Mouse (Mus musculus) hindbrain, embryonic 14.5 days (tissue): ENCODE results near the gene 4930442H23Rik. TPM values are rescaled to one million over a fixed set of nuclear protein-coding genes. Genes with fewer than 3 reads are reported as not detected.
A peak's percentile ranks its signal among the peaks of the same experiment; 100 is the strongest.

Experiments
- ATAC-seq: fragments of 200-750 bp; cut with Nextera tagmentation; 2 replicates; pipeline ENCODE4 v1.8.0; 2017; ENCODE audit warnings: moderate number of reproducible peaks, mild to moderate bottlenecking, moderate TSS enrichment, moderate library complexity; ENCODE audit not compliant: low FRiP score
- DNase-seq: peaks from one replicate; pipeline ENCODE4 v3.0.0-alpha.2; 2015; ENCODE audit warnings: low spot score
- H3K27ac ChIP-seq: fragments of 300-500 bp; sonication (generic); 2 replicates; pipeline ENCODE4 v1.5.1; 2014; ENCODE audit warnings: mild to moderate bottlenecking, moderate library complexity
- H3K27me3 ChIP-seq: fragments of 300-500 bp; sonication (generic); 2 replicates; pipeline ENCODE4 v1.6.1; 2014; ENCODE audit warnings: mild to moderate bottlenecking, low read length, mixed read lengths; ENCODE audit not compliant: control insufficient read depth, insufficient read depth
- H3K36me3 ChIP-seq: fragments of 300-500 bp; sonication (generic); replicated peaks from 2 replicates; pipeline ENCODE4 v1.6.1; 2014; ENCODE audit not compliant: control insufficient read depth, insufficient read depth
- H3K4me1 ChIP-seq: fragments of 300-500 bp; sonication (generic); replicated peaks from 2 replicates; pipeline ENCODE4 v1.6.1; 2014; ENCODE audit warnings: antibody characterized with exemption, low read length, mixed read lengths; ENCODE audit not compliant: control insufficient read depth, insufficient read depth
- H3K4me2 ChIP-seq: fragments of 300-500 bp; sonication (generic); replicated peaks from 2 replicates; pipeline ENCODE4 v1.6.1; 2014; ENCODE audit warnings: mild to moderate bottlenecking, moderate library complexity
- H3K4me3 ChIP-seq: fragments of 300-500 bp; sonication (generic); replicated peaks from 2 replicates; pipeline ENCODE4 v1.5.1; 2014; ENCODE audit warnings: mild to moderate bottlenecking, low read length
- H3K9ac ChIP-seq: fragments of 300-500 bp; sonication (generic); 2 replicates; pipeline ENCODE4 v1.6.1; 2014
- H3K9me3 ChIP-seq: fragments of 300-500 bp; sonication (generic); 2 replicates; pipeline ENCODE4 v1.6.1; 2016; ENCODE audit warnings: low read length; ENCODE audit not compliant: control insufficient read depth
- WGBS: fragments of 180-500 bp; shearing (Covaris S2); extraction: QIAGEN DNeasy Blood & Tissue Kit; methylation state at CpG from one replicate; pipeline ENCODE4 v1.1.7; 2014; 5-methylcytosine and 5-hydroxymethylcytosine counted together
- polyA plus RNA-seq: library from polyadenylated mRNA; unstranded; fragments of >200 nt; fragmentation: Nextera tagmentation; extraction: Ambion mirVana; gene quantifications from 2 replicates; pipeline ENCODE4 v1.2.1, GENCODE M21; 2014

Gene 4930442H23Rik
- polyA plus RNA-seq, 1 experiment from 2014 or later, result not detected

DNA sequence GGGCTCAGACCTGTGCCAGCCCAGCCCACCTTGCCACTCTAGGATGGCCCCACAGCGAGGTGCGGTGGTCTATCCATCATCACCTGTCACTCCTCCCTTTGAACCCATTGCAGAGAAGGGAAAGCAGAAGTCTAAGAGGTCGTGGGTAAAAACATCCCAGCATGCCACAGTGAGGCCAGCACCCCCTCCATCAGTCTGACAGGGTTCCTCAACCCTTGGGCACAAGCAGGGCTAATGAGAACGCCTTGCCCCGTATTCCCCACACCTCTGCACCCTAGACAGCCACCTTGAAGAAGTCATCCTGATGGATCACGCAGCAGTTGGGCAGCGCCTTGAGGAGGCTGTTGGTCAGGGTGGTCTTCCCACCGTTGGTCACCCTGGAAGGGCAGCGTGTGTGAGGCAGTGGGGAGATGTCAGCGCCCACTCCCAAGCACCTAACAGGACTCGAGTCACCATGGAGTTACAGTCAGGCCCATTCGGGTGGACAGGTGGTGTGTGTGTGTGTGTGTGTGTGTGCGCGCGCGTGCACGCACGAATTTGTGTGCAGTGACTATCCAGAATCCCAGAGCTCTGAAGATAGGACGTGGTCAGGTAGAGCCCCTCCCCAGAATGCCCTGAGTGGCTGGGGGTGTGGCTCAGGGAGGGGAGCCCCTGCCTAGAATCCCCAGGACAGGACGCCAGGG lies 17.1 kb upstream of the 4930442H23Rik start:
- H3K27ac ChIP-seq, result no peak overlapping the region
- no peak for ATAC-seq
- DNase-seq, result no peak
- H3K36me3 ChIP-seq, result peaks cover 8% of the 10 kb centered on the region
- H3K4me2 ChIP-seq, result no peak overlapping the region
- H3K27me3 ChIP-seq, result peaks cover 10% of the 10 kb centered on the region
- WGBS, result 75% methylated on average over 20 of the region's 20 CpGs
- no peak overlapping the region for H3K4me3 ChIP-seq
- H3K9ac ChIP-seq, result no peak overlapping the region
- H3K9me3 ChIP-seq, result no peaks in the 10 kb centered on the region
- H3K4me1 ChIP-seq, result no peaks in the 10 kb centered on the region

GRCm38 (mm10) chr10:81200141-81200540 lies 16.5 kb upstream of the 4930442H23Rik start:
- H3K4me1 ChIP-seq, result no peaks in the 10 kb centered on the region
- peaks cover 2% of the 10 kb centered on the region; the same call in 1 of the 2 replicates for H3K36me3 ChIP-seq
- H3K9ac ChIP-seq, result no peak overlapping the region
- WGBS, result 89% methylated on average over 13 of the region's 13 CpGs
- H3K27me3 ChIP-seq, result peaks cover 15% of the 10 kb centered on the region
- no peak overlapping the region for H3K4me3 ChIP-seq
- H3K27ac ChIP-seq, result no peak overlapping the region
- ATAC-seq (no peak), DNase-seq (no peak)
- no peaks in the 10 kb centered on the region for H3K9me3 ChIP-seq
- H3K4me2 ChIP-seq, result no peak overlapping the region

DNA sequence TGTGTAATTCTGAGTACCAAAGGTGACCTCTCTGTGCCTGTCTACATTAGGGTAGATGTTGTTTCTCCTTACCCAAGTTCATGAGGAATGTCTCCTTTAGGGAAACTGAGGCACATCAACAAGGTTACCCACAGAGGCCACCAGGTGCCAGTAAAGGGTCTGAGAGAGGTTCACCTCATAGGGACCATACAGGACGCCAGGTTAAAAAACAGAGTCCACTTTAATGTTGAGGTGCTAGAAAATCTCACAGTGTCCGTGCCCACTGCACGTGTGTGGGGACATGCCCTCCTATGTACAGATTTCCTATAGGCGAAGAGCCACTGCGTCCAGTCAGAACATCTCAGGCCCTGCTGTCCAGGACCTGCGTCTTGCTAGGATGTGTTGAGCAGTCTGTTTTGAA lies 15.3 kb upstream of the 4930442H23Rik start:
- H3K27me3 ChIP-seq, result peaks cover 22% of the 10 kb centered on the region
- DNase-seq (no peak), ATAC-seq (no peak)
- WGBS, result 89% methylated on average over 6 of the region's 6 CpGs
- H3K4me3 ChIP-seq, result no peak overlapping the region
- no peaks in the 10 kb centered on the region for H3K4me1 ChIP-seq
- no peaks in the 10 kb centered on the region for H3K36me3 ChIP-seq
- no peak overlapping the region for H3K4me2 ChIP-seq
- no peak overlapping the region for H3K9ac ChIP-seq
- H3K27ac ChIP-seq, result no peak overlapping the region
- H3K9me3 ChIP-seq, result no peaks in the 10 kb centered on the region

GRCm38 (mm10) chr10:81198230-81198629 lies 14.6 kb upstream of the 4930442H23Rik start:
- Histone ChIP-seq H3K27ac (no peak overlapping the region), H3K4me3 (no peak overlapping the region), H3K4me1 (peaks cover 2% of the 10 kb centered on the region; the same call in 1 of the 2 replicates), H3K27me3 (peaks cover 22% of the 10 kb centered on the region), H3K9me3 (no peaks in the 10 kb centered on the region), H3K36me3 (no peaks in the 10 kb centered on the region), H3K9ac (no peak overlapping the region), H3K4me2 (no peak overlapping the region)
- DNase-seq (peak; percentile 90), ATAC-seq (no peak)
- 5% methylated on average over 9 of the region's 9 CpGs for WGBS

GRCm38 (mm10) chr10:81197305-81197704 lies 13.7 kb upstream of the 4930442H23Rik start:
- DNase-seq (no peak), ATAC-seq (no peak)
- Histone ChIP-seq H3K4me3 (no peak overlapping the region), H3K36me3 (no peaks in the 10 kb centered on the region), H3K4me2 (no peak overlapping the region), H3K27me3 (peaks cover 22% of the 10 kb centered on the region), H3K9ac (no peak overlapping the region), H3K4me1 (peaks cover 7% of the 10 kb centered on the region; the same call in 1 of the 2 replicates), H3K27ac (no peak overlapping the region), H3K9me3 (no peaks in the 10 kb centered on the region)
- 62% methylated on average over 6 of the region's 6 CpGs for WGBS

GRCm38 (mm10) chr10:81196470-81197065 lies 12.9 kb upstream of the 4930442H23Rik start:
- peaks cover 22% of the 10 kb centered on the region for H3K27me3 ChIP-seq
- H3K4me1 ChIP-seq, result peaks cover 13% of the 10 kb centered on the region
- H3K27ac ChIP-seq, result no peak overlapping the region
- H3K9ac ChIP-seq, result no peak overlapping the region
- H3K4me2 ChIP-seq, result no peak overlapping the region
- DNase-seq (no peak), ATAC-seq (no peak)
- H3K36me3 ChIP-seq, result 0 out of 2 replicates have a peak, but pooled peaks cover 2% of the 10 kb centered on the region
- no peaks in the 10 kb centered on the region for H3K9me3 ChIP-seq
- no peak overlapping the region for H3K4me3 ChIP-seq
- 72% methylated on average over 11 of the region's 11 CpGs for WGBS

GRCm38 (mm10) chr10:81195300-81195699 lies 11.7 kb upstream of the 4930442H23Rik start:
- H3K4me1 ChIP-seq, result peaks cover 13% of the 10 kb centered on the region
- no peak overlapping the region for H3K27ac ChIP-seq
- H3K9me3 ChIP-seq, result no peaks in the 10 kb centered on the region
- no peak overlapping the region for H3K9ac ChIP-seq
- no peak for ATAC-seq
- no peak for DNase-seq
- H3K36me3 ChIP-seq, result peaks cover 15% of the 10 kb centered on the region
- 66% methylated on average over 4 of the region's 4 CpGs for WGBS
- peaks cover 22% of the 10 kb centered on the region for H3K27me3 ChIP-seq
- H3K4me3 ChIP-seq, result no peak overlapping the region
- H3K4me2 ChIP-seq, result no peak overlapping the region

GRCm38 (mm10) chr10:81193991-81194774 lies 10.5 kb upstream of the 4930442H23Rik start:
- DNase-seq (no peak), ATAC-seq (no peak)
- Histone ChIP-seq H3K4me2 (no peak overlapping the region), H3K27ac (no peak overlapping the region), H3K4me1 (peaks cover 13% of the 10 kb centered on the region), H3K9ac (peak overlapping the region; percentile 24; the same call in 1 of the 2 replicates), H3K4me3 (no peak overlapping the region), H3K36me3 (peaks cover 23% of the 10 kb centered on the region), H3K9me3 (no peaks in the 10 kb centered on the region), H3K27me3 (peaks cover 22% of the 10 kb centered on the region)
- 18% methylated on average over 37 of the region's 37 CpGs for WGBS

DNA sequence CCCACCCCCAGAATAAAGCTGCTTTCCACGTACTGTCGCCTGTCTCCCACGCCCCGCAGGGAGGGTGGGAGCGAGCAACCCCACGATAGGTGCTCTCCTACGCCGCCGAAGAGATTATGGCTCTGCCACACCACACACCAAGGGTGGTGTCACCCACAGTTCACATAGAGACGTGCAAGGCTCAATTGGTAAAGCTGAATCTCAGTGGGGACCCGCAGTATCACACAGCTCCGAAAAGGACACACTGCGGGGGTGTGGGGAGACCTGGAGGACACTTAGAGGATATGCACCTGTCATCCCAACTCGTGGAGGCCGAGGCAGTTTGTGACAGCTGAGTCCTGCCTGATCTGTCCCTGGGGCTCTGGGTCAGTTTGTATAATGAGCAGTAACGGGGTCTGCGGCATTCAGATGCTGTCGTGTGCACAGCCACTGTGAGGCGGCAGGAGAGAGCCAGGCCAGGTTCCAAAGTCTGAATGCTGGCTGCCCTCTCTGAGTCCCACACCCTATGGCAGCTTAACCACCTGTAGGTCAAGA lies 9.4 kb upstream of the 4930442H23Rik start:
- H3K4me1 ChIP-seq, result peaks cover 13% of the 10 kb centered on the region
- peak overlapping the region; percentile 54 for H3K4me3 ChIP-seq
- DNase-seq (peak; percentile 42), ATAC-seq (peak; percentile 69)
- WGBS, result under 1% methylated on average over 19 of the region's 19 CpGs
- peak overlapping the region; percentile 99 for H3K4me2 ChIP-seq
- peaks cover 22% of the 10 kb centered on the region for H3K27me3 ChIP-seq
- H3K27ac ChIP-seq, result peak overlapping the region; percentile 97
- H3K9ac ChIP-seq, result peak overlapping the region; percentile 81
- no peaks in the 10 kb centered on the region for H3K9me3 ChIP-seq
- peaks cover 32% of the 10 kb centered on the region for H3K36me3 ChIP-seq
